Mouse (Mus musculus): ENCODE results near the gene Flot1.
A peak's percentile ranks its signal among the peaks of the same experiment; 100 is the strongest.

Gene Flot1

GRCm38 (mm10) chr17:35866911-35867890 lies 44.2 kb downstream of the Flot1 start:
- DNase-seq (ENCODE audit: low spot score), result peak; percentile 34

- DNase-seq (ENCODE audit: low spot score), result no peak
Observed at GRCm38 (mm10) chr17:35868165-35868820, 45.3 kb downstream of the Flot1 start.

- DNase-seq (ENCODE audit: low spot score), result no peak
Observed at GRCm38 (mm10) chr17:35868961-35869345, 45.9 kb downstream of the Flot1 start.

- DNase-seq (ENCODE audit: low spot score), result peak; percentile 93
Observed at GRCm38 (mm10) chr17:35869346-35870067, 46.5 kb downstream of the Flot1 start.

- DNase-seq (ENCODE audit: low spot score), result peak; percentile 36
Observed at GRCm38 (mm10) chr17:35870151-35870883, 47.3 kb downstream of the Flot1 start.

- no peak for DNase-seq (ENCODE audit: low spot score)
Observed at GRCm38 (mm10) chr17:35870884-35871696, 48.1 kb downstream of the Flot1 start.

- DNase-seq (ENCODE audit: low spot score), result peak; percentile 77
Observed at GRCm38 (mm10) chr17:35873774-35874519, 50.9 kb downstream of the Flot1 start.

- DNase-seq (ENCODE audit: low spot score), result no peak
Observed at GRCm38 (mm10) chr17:35874721-35875120, 51.7 kb downstream of the Flot1 start.

GRCm38 (mm10) chr17:35879245-35880057 lies 56.4 kb downstream of the Flot1 start, which contains the start of gene Dhx16:
TSS of gene Dhx16 (plus strand) at chr17:35879819.
- peak; percentile 95 for DNase-seq (ENCODE audit: low spot score)

Data from yolk sac, embryonic 10.5 days (tissue).